Mouse (Mus musculus): ENCODE results near the gene Slc16a2. TPM values are rescaled to one million over a fixed set of nuclear protein-coding genes. Genes with fewer than 3 reads are reported as not detected.

The Slc16a2 gene
- polyA plus RNA-seq, 1 experiment from 2014 or later: 29.8 TPM

- Histone ChIP-seq H3K4me1 (ENCODE audit: control insufficient read depth, insufficient read depth, low read length) (no peaks in the 10 kb centered on the region), H3K4me2 (ENCODE audit: low read length) (no peak overlapping the region), H3K9me3 (replicated peaks; ENCODE audit: control insufficient read depth, low read length, poor library complexity, severe bottlenecking) (no peaks in the 10 kb centered on the region), H3K27me3 (ENCODE audit: control insufficient read depth, insufficient read depth, low read depth, low read length) (peaks cover 6% of the 10 kb centered on the region), H3K9ac (ENCODE audit: low read depth, low read length) (no peak overlapping the region), H3K4me3 (ENCODE audit: low read depth, low read length) (no peak overlapping the region), H3K36me3 (ENCODE audit: control insufficient read depth, insufficient read depth, low read length) (no peaks in the 10 kb centered on the region), H3K27ac (ENCODE audit: low read length) (no peak overlapping the region)
- no peak for ATAC-seq
- WGBS: 78% methylated on average over 1 of the region's 1 CpGs
Observed at GRCm38 (mm10) chrX:103652048-103652447, 169.7 kb downstream of the Slc16a2 start.

Other genes with a start within 250 kb of the Slc16a2 start
- gene Zcchc13, start 191.4 kb downstream of the Slc16a2 start, polyA plus RNA-seq (2015; fragmentation: Nextera tagmentation; extraction: Ambion mirVana): not detected in 2 replicates
- gene Rlim, start 159.3 kb upstream of the Slc16a2 start, polyA plus RNA-seq (2015; fragmentation: Nextera tagmentation; extraction: Ambion mirVana): 24.6 and 29.9 TPM in 2 replicates

Data from midbrain, embryonic 16.5 days (tissue).